Comparison of ENCODE assay signal across 13 mouse cellular contexts in genomic region chr5:138900952-138901599, GRCm38 (mm10).
DNase-seq lines count a peak whose midpoint lies in the region; ATAC-seq lines count a peak whose summit lies in the region.
"Had no signal": no experiment of that assay in that cellular context is flagged by ENCODE, and none has a peak within 500 bp of the region (broad histone marks: within the 10 kb centered on the region; RNA-seq: fewer than 3 reads in every experiment).

No protein-coding gene starts in this region.

- no peaks in the 10 kb centered on the region for H3K9me3 ChIP-seq in kidney, embryonic 16.5 days (ENCODE audit: low read length)
- H3K9me3 ChIP-seq: midbrain, embryonic 13.5 days; neural tube, embryonic 15.5 days had no signal

- H3K27ac ChIP-seq in kidney, embryonic 16.5 days (ENCODE audit: low read length), result no peak overlapping the region
- H3K27ac ChIP-seq: midbrain, embryonic 13.5 days; neural tube, embryonic 15.5 days had no signal

- H3K4me2 ChIP-seq in kidney, embryonic 16.5 days (replicated peaks; ENCODE audit: low read depth, low read length), result no peak overlapping the region
- H3K4me2 ChIP-seq: midbrain, embryonic 13.5 days; neural tube, embryonic 15.5 days had no signal

- intact Hi-C loops in left cerebral cortex, postnatal 36 days (cut with DNase I), result loop anchor here (5.0 kb wide), 1 partner anchor 91 kb away; no protein-coding TSS in a partner anchor

- WGBS in kidney, embryonic 16.5 days, result 82% methylated on average over 15 of the region's 15 CpGs

- DNase-seq in adrenal gland, postnatal 14 days, result peak; percentile 26
- DNase-seq in adrenal gland, adult 2 months, result no peak
- peak; percentile 77 for DNase-seq in right cerebral cortex, adult 18-20 months
- DNase-seq in right cerebral cortex, postnatal 4 days, result no peak
- DNase-seq in left cerebral cortex, postnatal 36 days (ENCODE audit: low spot score in 2 of 2), result peak; percentile 63 to 69
- DNase-seq in T-cell, adult 2 months (ENCODE audit: low spot score), result no peak
- DNase-seq in lung, adult 18-20 months, result no peak
- DNase-seq: heart, adult 11 months; heart, postnatal 36 days; kidney, adult 18-20 months had no signal

- H3K9ac ChIP-seq in kidney, embryonic 16.5 days (replicated peaks; ENCODE audit: low read length), result no peak overlapping the region
- H3K9ac ChIP-seq: midbrain, embryonic 13.5 days; neural tube, embryonic 15.5 days had no signal

- no peak overlapping the region for H3K4me3 ChIP-seq in kidney, embryonic 16.5 days (ENCODE audit: low read length)
- H3K4me3 ChIP-seq: midbrain, embryonic 13.5 days; neural tube, embryonic 15.5 days had no signal

- ATAC-seq in kidney, embryonic 16.5 days (ENCODE audit: low FRiP score, low TSS enrichment), result no peak
- ATAC-seq: midbrain, embryonic 13.5 days had no signal

- no peaks in the 10 kb centered on the region for H3K36me3 ChIP-seq in kidney, embryonic 16.5 days (ENCODE audit: insufficient read depth, low read length)
- H3K36me3 ChIP-seq: midbrain, embryonic 13.5 days; neural tube, embryonic 15.5 days had no signal

- H3K27me3 ChIP-seq in kidney, embryonic 16.5 days (ENCODE audit: insufficient read depth, low read length), result no peaks in the 10 kb centered on the region
- H3K27me3 ChIP-seq: midbrain, embryonic 13.5 days; neural tube, embryonic 15.5 days had no signal

- peaks cover 5% of the 10 kb centered on the region; the same call in 1 of the 2 replicates for H3K4me1 ChIP-seq in kidney, embryonic 16.5 days (ENCODE audit: insufficient read depth, low read length)
- H3K4me1 ChIP-seq: neural tube, embryonic 15.5 days had no signal

Comparison
In these comparisons a context has a peak if more than half of its experiments do, and no peak if none do; other contexts are left out.
1. DNase-seq: peak in adrenal gland, postnatal 14 days (single experiment), right cerebral cortex, adult 18-20 months (single experiment) and left cerebral cortex, postnatal 36 days (2 of 2); none in adrenal gland, adult 2 months (single experiment), right cerebral cortex, postnatal 4 days (single experiment), T-cell, adult 2 months (single experiment) and lung, adult 18-20 months (0 of 2).